Mouse (Mus musculus) ovary, postnatal 10 days (tissue): ENCODE data around the gene Scamp2.
A peak's percentile ranks its signal among the peaks of the same experiment; 100 is the strongest.

Experiments used
- DNase-seq: peaks from one replicate; pipeline ENCODE4 v3.0.0; 2022; ENCODE audit warnings: low spot score

The Scamp2 gene

DNA sequence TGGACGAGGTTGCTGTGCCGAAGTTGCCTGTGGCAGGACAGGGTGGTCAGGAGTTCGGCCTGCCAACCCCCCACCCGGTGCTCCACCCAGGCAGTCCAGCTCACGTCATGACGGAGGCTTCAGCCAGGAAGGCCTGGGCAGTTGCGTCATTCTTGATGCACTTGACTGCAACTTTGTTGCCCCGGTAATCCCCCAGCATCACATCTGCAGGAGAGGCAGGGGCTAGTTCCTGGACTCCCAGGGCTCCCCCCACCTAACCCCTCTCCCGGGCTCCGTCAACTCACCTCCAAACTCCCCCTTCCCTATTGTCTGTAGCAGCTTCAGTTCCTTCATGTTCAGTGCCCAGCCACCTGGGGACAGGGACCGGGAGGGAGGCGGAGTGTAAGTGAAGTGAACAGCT is 68.0 kb downstream of the Scamp2 start:
- no peak for DNase-seq

DNA sequence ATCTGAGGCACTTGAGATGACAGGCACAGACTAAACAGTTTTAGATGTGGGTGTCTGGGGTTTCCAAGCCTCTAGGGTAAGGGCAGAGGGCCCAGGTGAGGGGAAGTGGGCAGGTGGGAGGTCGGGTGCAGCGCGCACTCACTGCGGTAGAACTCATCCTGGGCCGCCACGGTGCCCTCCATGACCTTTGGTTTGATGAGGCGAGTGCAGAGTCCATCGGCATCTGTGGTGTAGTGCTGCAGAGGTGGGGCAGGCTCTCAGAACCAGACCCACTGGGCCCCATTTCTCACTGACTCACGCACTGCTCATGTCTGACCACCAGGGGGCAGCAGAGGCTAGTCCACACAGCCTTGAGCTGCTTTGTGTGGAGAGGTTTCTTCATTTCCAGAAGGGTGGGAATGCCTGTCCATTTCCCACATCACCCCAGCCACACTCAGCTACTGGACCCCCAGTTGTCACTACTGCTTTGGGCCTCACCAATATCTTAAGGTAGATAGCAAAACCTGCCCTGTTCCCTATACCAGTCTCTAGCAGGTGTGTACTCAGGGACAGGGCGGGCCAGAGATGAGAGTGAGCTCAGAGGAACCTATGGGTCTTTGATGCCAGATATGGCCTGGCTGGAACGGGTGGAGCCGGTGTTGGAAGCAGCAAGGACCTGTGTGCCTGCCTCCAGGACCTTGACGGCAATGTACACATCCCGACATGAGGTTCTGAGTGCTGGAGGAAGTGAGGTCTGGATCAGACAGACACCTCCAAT is 68.6 kb downstream of the Scamp2 start:
- DNase-seq, result peak; percentile 77

DNA sequence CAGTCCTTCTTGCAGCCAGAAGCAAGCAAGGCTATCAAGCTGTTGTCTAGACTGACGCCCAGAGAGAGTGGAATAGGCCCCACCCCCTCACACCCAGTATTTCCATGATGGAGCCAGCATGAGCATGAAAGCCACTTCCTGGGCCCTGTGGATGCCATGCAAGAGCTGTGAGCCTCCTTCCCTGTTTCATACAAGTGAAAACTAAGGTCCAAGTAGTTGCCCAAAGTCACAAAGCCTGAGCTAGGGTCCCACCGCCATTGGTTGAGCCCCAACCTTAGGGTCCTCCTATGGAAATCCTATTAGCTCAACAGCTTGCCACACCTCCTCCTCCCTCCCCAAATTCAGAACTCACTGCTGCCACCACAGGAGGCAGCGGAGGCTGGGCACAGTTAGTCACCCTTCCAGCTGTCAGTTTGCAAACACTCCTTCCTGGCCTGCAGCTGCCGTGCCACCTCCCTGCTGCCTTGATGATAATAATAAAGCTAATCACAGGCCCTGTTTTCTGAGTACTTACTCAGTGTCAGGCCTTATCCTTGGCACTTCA is 72.8 kb downstream of the Scamp2 start:
- no peak for DNase-seq

DNA sequence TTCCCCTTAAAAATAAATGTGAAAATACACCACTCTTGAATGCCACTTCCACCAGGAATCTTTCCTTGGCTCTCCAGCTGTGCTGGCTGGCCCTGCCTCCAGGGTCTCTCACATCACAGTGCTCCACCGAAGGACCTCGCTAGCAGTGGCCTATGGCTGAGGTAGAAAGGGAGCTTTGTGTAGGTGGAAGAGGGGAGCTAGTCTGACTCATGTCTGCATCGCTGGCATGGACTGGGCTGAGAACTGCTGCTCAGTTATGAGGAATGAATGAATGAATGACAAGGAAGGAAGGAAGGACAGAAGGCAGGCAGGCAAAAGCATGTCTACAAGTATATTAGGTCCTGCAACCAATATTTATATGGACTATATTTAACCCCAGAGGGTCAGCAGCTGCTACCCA is 76.5 kb downstream of the Scamp2 start:
- DNase-seq, result no peak

DNA sequence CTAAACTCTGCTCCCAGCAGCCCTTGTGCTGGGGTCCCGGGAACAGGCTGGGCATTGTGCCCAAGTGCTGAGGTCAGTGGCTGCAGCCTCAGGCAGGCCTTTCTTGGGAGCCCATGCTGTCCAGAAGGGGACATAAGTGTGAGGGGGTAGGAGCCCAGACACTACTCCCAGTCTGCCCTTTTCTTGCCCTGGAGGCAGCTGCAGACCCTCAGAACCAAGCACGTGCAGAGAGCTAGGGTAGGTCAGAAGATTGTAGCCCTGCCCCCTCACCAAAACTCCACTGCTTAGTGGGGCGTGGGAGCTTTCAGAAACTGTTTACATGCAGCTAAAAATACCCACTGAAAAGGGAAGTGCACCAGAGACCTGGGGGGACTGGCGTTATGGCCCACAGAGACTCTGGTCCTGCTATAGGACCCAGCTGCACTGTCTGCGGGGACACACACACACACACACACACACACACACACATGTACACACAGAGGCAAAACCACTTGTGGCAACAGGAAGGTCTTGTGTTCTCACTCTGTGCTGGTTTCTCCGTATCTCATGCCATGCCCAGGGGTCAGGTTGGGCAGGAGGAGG is 77.1 kb downstream of the Scamp2 start:
- DNase-seq, result no peak
